Mouse (Mus musculus): ENCODE results near the gene Psmb8. TPM values are rescaled to one million over a fixed set of nuclear protein-coding genes. Genes with fewer than 3 reads are reported as not detected.
"Not testable (repeated sequence)": the region's sequence is repeated elsewhere in the genome, so short reads cannot be mapped to it uniquely, and the experiment has no call there.

Psmb8 gene
- total RNA-seq, 4 experiments from 2014 or later: 2.1 to 4.3 (median 3.4) TPM

- DNase-seq (ENCODE audit: low spot score in 2 of 2): peak in 1 of 2 experiments; percentile 1
Observed at GRCm38 (mm10) chr17:34210599-34210998, 13.1 kb downstream of the Psmb8 start.

- DNase-seq (ENCODE audit: low spot score in 2 of 2): no peak
Observed at GRCm38 (mm10) chr17:34211746-34212365, 14.3 kb downstream of the Psmb8 start.

DNA sequence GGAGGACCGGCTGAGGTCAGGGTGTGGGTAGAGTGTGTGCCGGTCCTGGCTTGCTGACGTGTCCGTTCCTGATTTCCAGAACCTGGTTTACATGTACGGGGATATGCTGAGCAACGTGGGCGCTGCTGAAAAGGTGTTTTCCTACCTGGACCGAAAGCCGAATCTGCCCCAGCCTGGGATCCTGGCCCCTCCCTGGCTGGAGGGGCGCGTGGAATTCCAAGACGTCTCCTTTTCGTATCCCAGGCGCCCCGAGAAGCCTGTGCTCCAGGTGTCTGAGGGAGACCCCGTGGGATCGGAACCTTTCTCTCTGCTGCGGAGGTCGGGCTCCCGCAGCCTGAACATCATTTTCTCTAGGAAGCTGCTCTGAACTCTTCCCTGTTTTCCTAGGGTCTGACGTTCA, 16.4 kb downstream of the Psmb8 start:
- no peak for DNase-seq (ENCODE audit: low spot score in 2 of 2)

DNA sequence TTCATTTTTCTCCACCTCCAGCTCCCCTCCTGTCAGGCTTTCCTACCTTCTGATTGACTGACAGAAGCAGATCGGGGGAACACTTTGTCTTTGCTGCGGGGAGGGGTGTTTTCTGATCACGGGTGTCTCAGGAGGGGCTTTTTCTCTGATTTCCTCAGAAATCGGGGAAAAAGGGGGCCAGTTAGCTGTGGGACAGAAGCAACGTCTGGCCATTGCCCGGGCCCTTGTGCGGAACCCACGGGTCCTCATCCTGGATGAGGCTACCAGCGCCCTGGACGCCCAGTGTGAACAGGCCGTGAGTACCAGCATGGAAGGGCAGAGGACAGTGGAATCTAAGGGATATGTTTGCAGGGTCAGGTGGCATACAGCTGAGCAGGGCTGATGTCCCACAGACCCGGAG, 17.7 kb downstream of the Psmb8 start:
- no peak for DNase-seq (ENCODE audit: low spot score in 2 of 2)

DNA sequence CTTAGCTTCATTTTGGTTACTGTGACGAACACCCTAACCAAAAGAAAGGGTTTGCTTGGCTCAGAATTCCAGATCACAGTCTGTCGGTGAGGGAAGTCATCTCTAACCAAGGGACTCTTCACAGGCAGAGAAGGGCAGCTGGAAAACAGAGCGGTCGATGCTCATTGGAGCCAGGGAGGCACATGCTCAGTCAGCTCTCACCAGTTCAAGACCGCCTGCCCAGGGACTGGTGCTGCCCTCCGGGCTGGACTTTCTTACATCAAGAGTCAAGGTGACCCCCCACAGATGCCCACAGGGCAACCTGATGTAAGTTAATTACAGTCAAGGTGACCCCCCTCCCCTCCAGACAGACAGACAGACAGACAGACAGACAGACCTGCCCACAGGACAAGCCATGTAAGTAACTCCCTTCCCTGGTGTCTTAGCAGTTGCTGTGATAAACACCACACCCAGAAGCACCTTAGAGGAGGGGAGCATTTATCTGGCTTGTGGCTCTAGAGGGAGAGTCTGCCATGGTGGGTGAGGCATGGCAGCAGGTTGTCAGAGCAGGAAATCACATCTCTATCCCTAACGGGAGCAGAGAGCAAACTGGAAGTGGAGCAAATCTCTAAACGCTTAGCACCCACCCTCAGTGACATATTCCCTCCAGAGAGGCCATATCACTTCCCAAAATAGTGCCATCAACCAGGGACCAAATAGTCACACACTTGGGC, 19.9 kb downstream of the Psmb8 start:
- DNase-seq (ENCODE audit: low spot score in 2 of 2): no peak

DNA sequence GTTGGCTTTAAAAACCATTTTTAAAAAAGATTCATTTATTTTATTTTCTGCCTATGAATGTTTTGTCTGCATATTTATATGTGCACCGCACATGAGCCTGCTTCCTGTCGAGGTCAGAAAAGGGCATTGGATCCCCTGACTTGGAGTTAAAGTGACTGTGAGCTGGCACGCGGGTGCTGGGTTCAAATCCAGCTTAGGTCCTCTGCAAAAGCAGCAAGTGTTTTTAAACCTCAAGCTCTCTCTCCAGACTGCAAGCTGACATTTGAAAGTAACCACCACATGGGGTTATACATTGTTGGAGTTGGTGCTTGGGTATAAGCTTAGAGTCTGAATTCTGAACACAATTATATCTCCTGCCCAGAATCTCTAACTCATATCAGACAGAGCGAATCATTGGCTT, 20.5 kb downstream of the Psmb8 start:
- no peak for DNase-seq (ENCODE audit: low spot score in 2 of 2)

GRCm38 (mm10) chr17:34218675-34219074, 21.2 kb downstream of the Psmb8 start:
- DNase-seq (ENCODE audit: low spot score in 2 of 2): peak; percentile 79 to 86

- peak; percentile 46 to 48 for DNase-seq (ENCODE audit: low spot score in 2 of 2)
Observed at GRCm38 (mm10) chr17:34219096-34219495, 21.6 kb downstream of the Psmb8 start.

DNA sequence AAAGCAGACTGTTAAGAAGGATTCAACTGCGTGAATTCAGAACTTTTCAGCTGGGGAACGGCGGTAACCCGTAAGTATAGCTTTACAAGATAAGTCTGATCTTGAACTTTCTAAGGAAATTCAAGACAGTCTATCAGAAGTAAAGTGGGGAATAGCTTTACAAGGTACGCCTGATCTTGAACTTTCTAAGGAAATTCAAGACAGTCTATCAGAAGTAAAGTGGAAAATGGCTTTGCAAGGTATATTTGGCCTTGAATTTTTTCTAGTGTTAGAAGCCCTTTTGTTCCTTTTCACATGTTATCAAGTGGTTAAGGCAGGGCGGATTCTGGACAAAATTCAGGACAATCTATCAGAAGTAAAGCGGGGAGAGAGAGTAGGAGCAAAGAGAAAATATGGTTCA, 22.3 kb downstream of the Psmb8 start:
- not testable (repeated sequence) for DNase-seq (ENCODE audit: low spot score in 2 of 2)

- DNase-seq (ENCODE audit: low spot score in 2 of 2): not testable (repeated sequence)
Observed at GRCm38 (mm10) chr17:34220401-34220800, 22.9 kb downstream of the Psmb8 start.

DNA sequence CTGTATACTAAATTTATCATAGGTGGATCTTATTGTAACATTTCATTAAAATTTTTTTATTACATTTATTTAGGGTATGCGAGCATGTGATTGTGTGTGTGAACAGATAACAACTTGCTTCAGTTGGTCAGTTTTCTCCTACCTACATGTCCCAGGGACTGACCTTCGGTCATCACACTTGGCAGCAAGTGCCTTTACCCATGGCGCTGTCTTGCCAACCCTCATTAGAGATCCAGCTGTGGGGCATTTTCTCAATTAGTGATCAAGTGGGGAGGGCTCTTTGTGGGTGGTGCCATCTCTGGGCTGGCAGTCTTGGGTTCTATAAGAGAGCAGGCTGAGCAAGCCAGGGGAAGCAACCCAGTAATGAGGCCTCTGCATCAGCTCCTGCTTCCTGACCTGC, 27.3 kb downstream of the Psmb8 start:
- DNase-seq (ENCODE audit: low spot score in 2 of 2): no peak

DNA sequence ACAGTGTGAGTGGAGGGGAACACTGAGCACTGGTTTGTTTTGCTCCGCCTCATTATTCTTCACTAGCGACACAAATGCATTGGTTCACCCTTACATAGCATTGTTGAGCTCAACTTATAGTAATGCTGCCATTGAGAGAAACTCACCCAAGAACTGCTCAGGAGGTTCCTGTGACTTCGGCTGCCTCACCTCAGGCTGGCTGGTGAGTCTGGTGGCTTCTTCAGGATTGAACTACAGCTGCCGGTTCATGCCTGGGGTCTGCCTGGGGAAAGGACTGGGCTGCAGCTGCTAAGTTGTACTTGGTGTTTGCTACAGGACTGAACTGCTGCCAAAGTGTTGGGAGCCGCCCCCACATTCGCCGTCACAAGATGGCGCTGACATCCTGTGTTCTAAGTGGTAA, 27.9 kb downstream of the Psmb8 start:
- no peak for DNase-seq (ENCODE audit: low spot score in 2 of 2)

- DNase-seq (ENCODE audit: low spot score in 2 of 2): not testable (repeated sequence)
Observed at GRCm38 (mm10) chr17:34225911-34226310, 28.4 kb downstream of the Psmb8 start.

GRCm38 (mm10) chr17:34230971-34231370, 33.5 kb downstream of the Psmb8 start:
- DNase-seq (ENCODE audit: low spot score in 2 of 2): peak in 1 of 2 experiments; percentile 23

DNA sequence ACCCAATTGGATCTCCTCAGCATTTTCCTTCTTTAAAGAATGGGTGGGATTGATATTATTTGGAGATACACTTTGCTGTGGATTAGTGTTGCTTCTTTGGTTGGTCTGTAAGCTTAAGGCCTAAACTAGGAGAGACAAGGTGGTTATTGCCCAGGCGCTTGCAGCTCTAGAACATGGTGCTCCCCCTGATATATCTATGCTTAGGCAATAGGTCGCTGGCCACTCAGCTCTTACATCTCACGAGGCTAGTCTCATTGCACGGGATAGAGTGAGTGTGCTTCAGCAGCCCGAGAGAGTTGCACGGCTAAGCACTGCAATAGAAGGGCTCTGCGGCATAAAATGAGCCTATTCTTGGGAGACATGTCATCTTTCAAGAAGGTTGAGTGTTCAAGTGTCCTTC, 34.5 kb downstream of the Psmb8 start:
- DNase-seq (ENCODE audit: low spot score in 2 of 2): not testable (repeated sequence)

DNA sequence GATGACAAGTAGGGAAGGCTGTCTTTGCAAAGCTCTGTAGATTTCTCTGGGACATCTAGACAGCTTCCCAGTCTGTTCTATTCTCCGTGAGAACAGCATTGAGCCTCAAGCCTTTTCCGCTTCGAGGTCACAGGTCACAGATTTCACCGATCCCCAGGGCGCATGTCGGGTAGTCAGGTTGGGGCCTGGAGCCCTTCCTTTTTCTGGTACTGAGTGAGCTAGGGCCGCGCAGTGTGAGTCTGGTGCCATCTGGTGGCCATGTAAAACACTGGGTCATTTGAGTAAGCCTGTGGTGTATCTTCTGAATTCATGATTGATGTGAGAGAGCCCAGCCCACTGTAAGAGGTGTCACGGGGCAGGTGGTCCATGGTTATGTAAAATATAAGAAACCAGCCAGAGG, 37.4 kb downstream of the Psmb8 start:
- DNase-seq (ENCODE audit: low spot score in 2 of 2): peak; percentile 63 to 67

DNA sequence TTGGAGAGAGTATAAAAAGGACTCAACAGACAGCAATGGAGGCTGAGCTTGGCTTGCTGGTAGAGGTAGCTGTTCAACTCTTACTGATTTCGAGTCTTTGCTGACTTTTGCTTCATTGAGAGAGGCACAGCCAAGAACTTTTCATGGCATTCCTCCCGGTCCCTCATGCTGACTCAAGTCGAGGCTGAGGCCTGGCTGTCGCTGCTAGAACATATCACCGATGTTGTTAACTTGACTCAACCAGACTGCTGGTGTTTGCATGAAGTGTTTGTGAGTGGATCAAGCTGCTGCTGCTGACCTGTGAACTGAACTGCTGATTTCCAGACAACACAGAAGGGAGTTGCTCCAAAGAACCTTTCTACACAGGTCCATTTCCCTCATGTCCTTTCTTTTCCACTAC, 39.2 kb downstream of the Psmb8 start:
- no peak for DNase-seq (ENCODE audit: low spot score in 2 of 2)

DNA sequence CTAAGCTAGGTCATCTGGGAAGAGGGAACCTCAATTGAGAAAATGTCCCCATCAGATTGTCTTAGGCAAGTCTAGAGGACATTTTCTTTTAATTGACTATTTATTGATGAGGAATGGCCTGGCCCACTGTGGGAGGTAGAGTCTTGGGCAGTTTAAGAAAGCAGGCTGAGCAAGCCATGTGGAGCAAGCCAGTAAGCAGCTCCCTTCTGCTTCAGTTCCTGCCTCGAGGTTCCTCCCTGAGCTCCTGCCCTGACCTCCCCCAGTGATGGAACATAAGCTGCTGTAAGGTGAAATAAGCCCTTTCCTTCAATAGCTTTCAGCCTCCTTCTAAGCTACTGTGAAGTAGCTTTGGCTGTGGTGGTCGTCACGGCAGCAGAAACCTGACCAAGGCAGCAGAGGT, 40.2 kb downstream of the Psmb8 start:
- DNase-seq (ENCODE audit: low spot score in 2 of 2): no peak

DNA sequence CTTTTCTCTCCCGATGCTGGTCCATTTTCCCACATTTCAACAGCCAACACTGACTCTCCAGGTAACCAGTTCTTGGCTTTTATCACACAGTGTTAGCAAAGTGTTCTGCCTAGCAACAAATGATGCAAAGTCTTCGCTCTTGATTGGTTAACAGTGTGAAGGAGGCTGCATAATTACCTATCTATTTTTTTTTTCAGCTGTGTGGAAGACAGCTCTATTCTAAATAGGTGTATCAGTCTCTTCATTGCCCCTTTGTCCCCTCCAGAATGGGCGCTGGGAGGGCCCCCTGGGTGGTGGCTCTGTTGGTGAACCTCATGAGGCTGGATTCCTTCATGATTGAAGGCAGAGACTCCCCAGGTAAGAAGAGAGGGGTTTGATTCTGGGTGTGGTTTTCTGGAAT, 41.2 kb downstream of the Psmb8 start, which contains the start of gene H2-Ob:
Gene H2-Ob, plus strand, starts transcription at position 198 of the 400 bp plus-strand sequence.
- no peak for DNase-seq (ENCODE audit: low spot score in 2 of 2)

GRCm38 (mm10) chr17:34239601-34240041, 42.1 kb downstream of the Psmb8 start:
- DNase-seq (ENCODE audit: low spot score in 2 of 2): no peak

DNA sequence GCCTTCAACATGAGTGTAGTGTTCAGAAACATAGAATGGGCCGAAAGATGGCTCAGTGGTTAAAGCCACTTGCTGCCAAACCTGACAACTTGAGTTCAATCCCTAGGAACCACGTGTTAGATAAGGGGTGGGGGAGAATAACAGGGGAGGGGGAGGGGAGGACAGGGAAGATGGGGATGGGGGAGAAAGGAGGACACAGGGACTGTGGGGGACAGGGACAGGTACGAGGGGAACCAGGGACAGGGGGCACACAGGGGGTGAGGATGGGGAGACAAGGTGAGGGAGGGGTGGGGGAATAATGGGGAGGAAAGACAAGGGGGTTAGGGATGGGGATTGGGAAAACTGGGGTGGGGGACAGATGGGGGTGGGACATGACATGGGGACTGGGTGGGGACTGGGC, 42.8 kb downstream of the Psmb8 start:
- no peak for DNase-seq (ENCODE audit: low spot score in 2 of 2)

GRCm38 (mm10) chr17:34240916-34241315, 43.4 kb downstream of the Psmb8 start:
- no peak for DNase-seq (ENCODE audit: low spot score in 2 of 2)

- DNase-seq (ENCODE audit: low spot score in 2 of 2): no peak
Observed at GRCm38 (mm10) chr17:34244656-34245055, 47.1 kb downstream of the Psmb8 start.
